Mouse (Mus musculus): ENCODE measurements around the gene Samd13.
A peak's percentile ranks its signal among the peaks of the same experiment; 100 is the strongest.

Samd13 gene

GRCm38 (mm10) chr3:146661907-146662306, 23.5 kb downstream of the Samd13 start:
- DNase-seq = no peak

GRCm38 (mm10) chr3:146661001-146661400, 24.4 kb downstream of the Samd13 start:
- DNase-seq = peak in 1 of 2 experiments; percentile 21

- DNase-seq = peak; percentile 85 to 92
These were observed 26.1 kb downstream of the Samd13 start for GRCm38 (mm10) chr3:146659321-146659720.

GRCm38 (mm10) chr3:146658061-146658639, 27.2 kb downstream of the Samd13 start:
- no peak for DNase-seq

- no peak for DNase-seq
These were observed 28.0 kb downstream of the Samd13 start for GRCm38 (mm10) chr3:146657433-146657832.

- no peak for DNase-seq
These were observed 30.2 kb downstream of the Samd13 start for GRCm38 (mm10) chr3:146655111-146655577.

GRCm38 (mm10) chr3:146653692-146654091, 31.7 kb downstream of the Samd13 start:
- no peak for DNase-seq

GRCm38 (mm10) chr3:146652431-146652830, 33.0 kb downstream of the Samd13 start:
- DNase-seq = no peak

- no peak for DNase-seq
These were observed 34.2 kb downstream of the Samd13 start, which contains the start of gene 4930503B20Rik for GRCm38 (mm10) chr3:146651217-146651616. Gene 4930503B20Rik (minus strand): TSS chr3:146651317.

GRCm38 (mm10) chr3:146650716-146651115, 34.7 kb downstream of the Samd13 start:
- DNase-seq = no peak

GRCm38 (mm10) chr3:146649311-146649894, 36.0 kb downstream of the Samd13 start:
- DNase-seq = no peak

GRCm38 (mm10) chr3:146641818-146642427, 43.5 kb downstream of the Samd13 start:
- peak; percentile 74 to 80 for DNase-seq

GRCm38 (mm10) chr3:146632506-146632905, 52.9 kb downstream of the Samd13 start:
- no peak for DNase-seq

GRCm38 (mm10) chr3:146628227-146628982, 57.0 kb downstream of the Samd13 start:
- DNase-seq = no peak

- no peak for DNase-seq
These were observed 59.6 kb downstream of the Samd13 start for GRCm38 (mm10) chr3:146625766-146626165.

- no peak for DNase-seq
These were observed 63.4 kb downstream of the Samd13 start for GRCm38 (mm10) chr3:146621966-146622365.

GRCm38 (mm10) chr3:146620555-146621249, 64.7 kb downstream of the Samd13 start:
- peak; percentile 85 to 89 for DNase-seq

GRCm38 (mm10) chr3:146620101-146620500, 65.3 kb downstream of the Samd13 start:
- no peak for DNase-seq

GRCm38 (mm10) chr3:146618357-146618756, 67.0 kb downstream of the Samd13 start:
- DNase-seq = no peak

- no peak for DNase-seq
These were observed 67.4 kb downstream of the Samd13 start for GRCm38 (mm10) chr3:146617946-146618345.

GRCm38 (mm10) chr3:146616533-146617283, 68.7 kb downstream of the Samd13 start:
- DNase-seq = no peak

- no peak for DNase-seq
These were observed 69.9 kb downstream of the Samd13 start, which contains the start of gene Dnase2b for GRCm38 (mm10) chr3:146615496-146615895. Gene Dnase2b (minus strand): TSS chr3:146615596.

Data from cerebellum, postnatal 10 days (tissue).